Mouse (Mus musculus): Measurements from ENCODE around the gene Bmp3.

GRCm38 (mm10) chr5:98842600-98843310, 11.5 kb upstream of the Bmp3 start:
- TF ChIP-seq MYOD1 (IDR thresholded peaks at IDR 0.05; ENCODE audit: control insufficient read depth, insufficient read length, low read depth) (no peak), CTCF (IDR thresholded peaks at IDR 0.05; ENCODE audit: control insufficient read depth, insufficient read depth, insufficient read length) (no peak), MAX (IDR thresholded peaks at IDR 0.05) (no peak), MYOG (IDR thresholded peaks at IDR 0.05; ENCODE audit: control insufficient read depth, extremely low read depth, insufficient read length) (no peak), CEBPB (IDR thresholded peaks at IDR 0.05; ENCODE audit: low read depth) (no peak), USF1 (IDR thresholded peaks at IDR 0.05; ENCODE audit: low read depth) (no peak)

All from C2C12 (cell line).